Mouse (Mus musculus) thymus, adult 2 months (tissue): ENCODE results near the gene Map1lc3a.

ENCODE experiments used
- CTCF ChIP-seq: fragments of 200-500 bp; IDR thresholded peaks from 2 replicates; pipeline ENCODE4 v1.5.1; 2012; ENCODE audit warnings: mild to moderate bottlenecking, control low read depth, low read length, moderate library complexity, borderline replicate concordance; ENCODE audit not compliant: control insufficient read depth, poor library complexity, insufficient read depth; ENCODE audit errors: extremely low read depth
- POLR2A ChIP-seq: fragments of 200-500 bp; IDR thresholded peaks from 2 replicates; pipeline ENCODE4 v1.6.1; 2012; ENCODE audit warnings: mild to moderate bottlenecking, low read length, control low read depth, moderate library complexity; ENCODE audit not compliant: control insufficient read depth, poor library complexity, insufficient read depth; ENCODE audit errors: extremely low read depth

DNA sequence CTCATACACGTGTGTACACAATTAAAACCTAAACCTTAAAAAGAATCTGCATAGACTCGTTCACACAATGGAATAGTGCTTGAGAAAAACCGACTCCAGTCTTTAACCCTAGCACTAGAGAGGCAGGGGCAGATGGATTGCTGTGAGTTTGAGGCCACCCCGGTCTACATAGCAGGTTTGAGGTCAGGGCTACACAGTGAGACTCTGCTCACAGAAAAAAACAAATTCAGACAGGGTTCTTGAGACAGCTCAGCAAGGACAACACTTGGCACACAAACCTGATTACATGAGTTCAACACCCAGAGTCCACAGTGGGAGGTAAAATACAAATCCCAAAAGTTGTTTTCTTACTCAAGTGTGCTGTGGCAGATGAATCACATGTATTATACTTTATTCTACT, 49.9 kb downstream of the Map1lc3a start:
- TF ChIP-seq CTCF (no peak), POLR2A (no peak)
